Mouse (Mus musculus) MEL (cell line): ENCODE results near the gene Fxr1. TPM values are rescaled to one million over a fixed set of nuclear protein-coding genes. Genes with fewer than 3 reads are reported as not detected.
A peak's percentile ranks its signal among the peaks of the same experiment; 100 is the strongest.

Source experiments
- DNase-seq: peaks from one replicate; pipeline ENCODE4 v3.0.0; 2011; ENCODE audit warnings: low read depth, low spot score
- H3K27ac ChIP-seq: 2 replicates; pipeline ENCODE4 v1.5.1; 2012; ENCODE audit warnings: low read depth, mild to moderate bottlenecking, control low read depth, low read length, moderate library complexity; ENCODE audit not compliant: control insufficient read depth
- H3K27me3 ChIP-seq, 2 experiments: fragments of 150-350 bp in 1 of 2; sonication (generic) in 1 of 2; 2 replicates each; pipeline ENCODE4 v1.6.1; 2012; ENCODE audit warnings: low read length in 2 of 2, mild to moderate bottlenecking in 2 of 2, improper control_type of control experiment in 1 of 2, moderate library complexity in 1 of 2; ENCODE audit not compliant: insufficient read depth in 2 of 2, control insufficient read depth in 1 of 2
- H3K36me3 ChIP-seq, 2 experiments: 2 replicates each; pipeline ENCODE4 v1.6.1; 2012 to 2014; ENCODE audit warnings: low read length in 2 of 2, improper control_type of control experiment in 1 of 2, inconsistent platforms in 1 of 2, mild to moderate bottlenecking in 1 of 2; ENCODE audit not compliant: insufficient read depth in 2 of 2, control insufficient read depth in 1 of 2
- H3K4me1 ChIP-seq, 2 experiments: fragments of 150-350 bp in 1 of 2; sonication (generic) in 1 of 2; 2 replicates each; pipeline ENCODE4 v1.6.1; 2012; ENCODE audit warnings: low read length in 2 of 2, improper control_type of control experiment in 1 of 2, mild to moderate bottlenecking in 1 of 2; ENCODE audit not compliant: insufficient read depth in 2 of 2, control insufficient read depth in 1 of 2
- H3K4me3 ChIP-seq, 2 experiments: fragments of 150-350 bp in 1 of 2; sonication (generic) in 1 of 2; 2 replicates each; pipeline ENCODE4 v1.5.1; 2012; ENCODE audit warnings: low read depth in 2 of 2, low read length in 2 of 2, mild to moderate bottlenecking in 2 of 2, moderate library complexity in 2 of 2, control low read depth in 1 of 2, improper control_type of control experiment in 1 of 2; ENCODE audit not compliant: control insufficient read depth in 1 of 2, insufficient read depth in 1 of 2
- H3K79me2 ChIP-seq: 2 replicates; pipeline ENCODE4 v1.6.1; 2012; ENCODE audit warnings: mild to moderate bottlenecking, low read length, moderate library complexity; ENCODE audit not compliant: control insufficient read depth, poor library complexity, insufficient read depth
- H3K9ac ChIP-seq: 2 replicates; pipeline ENCODE4 v1.6.1; 2012; ENCODE audit warnings: low read depth, mild to moderate bottlenecking, control low read depth, low read length, moderate library complexity; ENCODE audit not compliant: control insufficient read depth, poor library complexity, severe bottlenecking
- H3K9me3 ChIP-seq: fragments of 150-350 bp; sonication (generic); replicated peaks from 2 replicates; pipeline ENCODE4 v1.6.1; 2012; ENCODE audit warnings: mild to moderate bottlenecking, low read length, improper control_type of control experiment, moderate library complexity; ENCODE audit not compliant: insufficient read depth
- CHD2 ChIP-seq: IDR thresholded peaks from 2 replicates; pipeline ENCODE4 v1.6.1; 2011; ENCODE audit warnings: low read length, improper control_type of control experiment
- CTCF ChIP-seq, 3 experiments: IDR thresholded peaks in 2 of 3; conservative IDR thresholded peaks in 1 of 3; 2 replicates each; pipeline ENCODE4 v1.5.1; 2011 to 2012; ENCODE audit warnings: low read length in 3 of 3, low read depth in 2 of 3, mild to moderate bottlenecking in 2 of 3, improper control_type of control experiment in 1 of 3, inconsistent platforms in 1 of 3, mixed read lengths in 1 of 3, moderate library complexity in 1 of 3; ENCODE audit not compliant: control insufficient read depth in 1 of 3, insufficient read depth in 1 of 3, poor library complexity in 1 of 3, severe bottlenecking in 1 of 3
- E2F4 ChIP-seq: IDR thresholded peaks from 2 replicates; pipeline ENCODE4 v1.6.1; 2011; ENCODE audit warnings: low read depth, low read length, improper control_type of control experiment, borderline replicate concordance
- ELF1 ChIP-seq: IDR thresholded peaks from 2 replicates; pipeline ENCODE4 v1.6.1; 2014; ENCODE audit warnings: low read depth, mild to moderate bottlenecking, inconsistent platforms, low read length, improper control_type of control experiment, moderate library complexity
- ETS1 ChIP-seq: IDR thresholded peaks from 2 replicates; pipeline ENCODE4 v1.6.1; 2012; ENCODE audit warnings: low read depth, mild to moderate bottlenecking, inconsistent platforms, low read length, improper control_type of control experiment, moderate library complexity
- GABPA ChIP-seq: IDR thresholded peaks from 2 replicates; pipeline ENCODE4 v1.6.1; 2012; ENCODE audit warnings: low read depth, mild to moderate bottlenecking, inconsistent platforms, low read length, improper control_type of control experiment, moderate library complexity
- GATA1 ChIP-seq: IDR thresholded peaks from 2 replicates; pipeline ENCODE4 v1.6.1; 2011; ENCODE audit warnings: low read depth, low read length, improper control_type of control experiment
- HCFC1 ChIP-seq: IDR thresholded peaks from 2 replicates; pipeline ENCODE4 v1.6.1; 2012; ENCODE audit warnings: low read depth, mild to moderate bottlenecking, inconsistent platforms, low read length, improper control_type of control experiment, moderate library complexity
- KAT2A ChIP-seq: conservative IDR thresholded peaks from 2 replicates; pipeline ENCODE4 v1.6.1; 2012; ENCODE audit warnings: low read depth, low read length, improper control_type of control experiment, inconsistent platforms
- MAFK ChIP-seq: IDR thresholded peaks from 2 replicates; pipeline ENCODE4 v1.6.1; 2011; ENCODE audit warnings: low read depth, mild to moderate bottlenecking, low read length, improper control_type of control experiment, borderline replicate concordance
- MAX ChIP-seq: IDR thresholded peaks from 2 replicates; pipeline ENCODE4 v1.6.1; 2011; ENCODE audit warnings: low read length, improper control_type of control experiment
- MAZ ChIP-seq: IDR thresholded peaks from 2 replicates; pipeline ENCODE4 v1.6.1; 2012; ENCODE audit warnings: low read depth, mild to moderate bottlenecking, inconsistent platforms, low read length, improper control_type of control experiment
- MEF2A ChIP-seq: IDR thresholded peaks from 2 replicates; pipeline ENCODE4 v1.6.1; 2014; ENCODE audit warnings: low read depth, mild to moderate bottlenecking, inconsistent platforms, low read length, improper control_type of control experiment; ENCODE audit not compliant: poor library complexity, insufficient replicate concordance, severe bottlenecking; ENCODE audit errors: extremely low read depth
- MXI1 ChIP-seq: IDR thresholded peaks from 2 replicates; pipeline ENCODE4 v1.6.1; 2011; ENCODE audit warnings: mild to moderate bottlenecking, low read depth, low read length, improper control_type of control experiment
- MYB ChIP-seq: IDR thresholded peaks from 2 replicates; pipeline ENCODE4 v1.6.1; 2011; ENCODE audit warnings: mild to moderate bottlenecking, low read depth, low read length, improper control_type of control experiment
- MYC ChIP-seq: IDR thresholded peaks from 2 replicates; pipeline ENCODE4 v1.6.1; 2011; ENCODE audit warnings: low read depth, mild to moderate bottlenecking, low read length, improper control_type of control experiment, moderate library complexity
- NELFE ChIP-seq: IDR thresholded peaks from 2 replicates; pipeline ENCODE4 v1.6.1; 2011; ENCODE audit warnings: low read depth, low read length, improper control_type of control experiment
- NRF1 ChIP-seq: IDR thresholded peaks from 2 replicates; pipeline ENCODE4 v1.6.1; 2014; ENCODE audit warnings: low read depth, mild to moderate bottlenecking, inconsistent platforms, low read length, improper control_type of control experiment, moderate library complexity; ENCODE audit not compliant: poor library complexity, insufficient read depth, severe bottlenecking
- POLR2A ChIP-seq, 2 experiments: IDR thresholded peaks; 2 replicates each; pipeline ENCODE4 v1.6.1; 2011 to 2012; ENCODE audit warnings: low read length in 2 of 2, mild to moderate bottlenecking in 2 of 2, control low read depth in 1 of 2, improper control_type of control experiment in 1 of 2, low read depth in 1 of 2, moderate library complexity in 1 of 2; ENCODE audit not compliant: control insufficient read depth in 1 of 2, insufficient read depth in 1 of 2, poor library complexity in 1 of 2
- POLR2AphosphoS2 ChIP-seq: IDR thresholded peaks from 2 replicates; pipeline ENCODE4 v1.6.1; 2011; ENCODE audit warnings: low read length, improper control_type of control experiment
- SIN3A ChIP-seq: IDR thresholded peaks from 2 replicates; pipeline ENCODE4 v1.6.1; 2012; ENCODE audit warnings: low read length, improper control_type of control experiment, inconsistent platforms
- SMC3 ChIP-seq: IDR thresholded peaks from 2 replicates; pipeline ENCODE4 v1.6.1; 2011; ENCODE audit warnings: low read depth, low read length, improper control_type of control experiment
- TAL1 ChIP-seq: IDR thresholded peaks from 2 replicates; pipeline ENCODE4 v1.6.1; 2012; ENCODE audit warnings: mild to moderate bottlenecking, inconsistent platforms, low read length, moderate library complexity, mixed read lengths
- TBP ChIP-seq: IDR thresholded peaks from 2 replicates; pipeline ENCODE4 v1.8.0; 2011; ENCODE audit warnings: low read depth, low read length, improper control_type of control experiment
- TCF12 ChIP-seq: IDR thresholded peaks from 2 replicates; pipeline ENCODE4 v1.6.1; 2014; ENCODE audit warnings: low read depth, mild to moderate bottlenecking, inconsistent platforms, low read length, improper control_type of control experiment, moderate library complexity
- UBTF ChIP-seq: IDR thresholded peaks from 2 replicates; pipeline ENCODE4 v1.6.1; 2012; ENCODE audit warnings: low read depth, mild to moderate bottlenecking, inconsistent platforms, low read length, improper control_type of control experiment, moderate library complexity, borderline replicate concordance; ENCODE audit not compliant: insufficient read depth
- USF1 ChIP-seq: IDR thresholded peaks from 2 replicates; pipeline ENCODE4 v1.6.1; 2014; ENCODE audit warnings: low read depth, mild to moderate bottlenecking, inconsistent platforms, low read length, improper control_type of control experiment, moderate library complexity
- USF2 ChIP-seq, 2 experiments: IDR thresholded peaks; 2 replicates each; pipeline ENCODE4 v1.6.1; 2011 to 2012; ENCODE audit warnings: improper control_type of control experiment in 2 of 2, low read length in 2 of 2, borderline replicate concordance in 1 of 2, inconsistent platforms in 1 of 2, low read depth in 1 of 2, mild to moderate bottlenecking in 1 of 2; ENCODE audit not compliant: insufficient read depth in 1 of 2
- ZC3H11A ChIP-seq: IDR thresholded peaks from 2 replicates; pipeline ENCODE4 v1.6.1; 2012; ENCODE audit warnings: low read depth, mild to moderate bottlenecking, inconsistent platforms, low read length, improper control_type of control experiment
- ZKSCAN1 ChIP-seq: IDR thresholded peaks from 2 replicates; pipeline ENCODE4 v1.6.1; 2012; ENCODE audit warnings: low read depth, mild to moderate bottlenecking, inconsistent platforms, low read length, improper control_type of control experiment, moderate library complexity
- ZMIZ1 ChIP-seq: IDR thresholded peaks from 2 replicates; pipeline ENCODE4 v1.6.1; 2012; ENCODE audit warnings: low read depth, mild to moderate bottlenecking, inconsistent platforms, low read length, improper control_type of control experiment, moderate library complexity
- ZNF384 ChIP-seq: IDR thresholded peaks from 2 replicates; pipeline ENCODE4 v1.6.1; 2012; ENCODE audit warnings: low read depth, mild to moderate bottlenecking, inconsistent platforms, low read length, improper control_type of control experiment
- polyA plus RNA-seq, 2 experiments: library from polyadenylated mRNA; stranded (reverse) in 1 of 2; unstranded in 1 of 2; fragments of >175 nt in 1 of 2; fragments of >200 nt in 1 of 2; gene quantifications; 2 replicates each; pipeline versions ENCODE4 v1.2.1 to v1.2.4; 2012; ENCODE audit warnings: low replicate concordance in 2 of 2, low read depth in 1 of 2; ENCODE audit not compliant: insufficient read length in 2 of 2, insufficient read depth in 1 of 2, missing spikeins in 1 of 2
- total RNA-seq: library from RNA; depleted of rRNA; stranded (reverse); fragments of 300-350 nt; gene quantifications from 2 replicates; pipeline ENCODE4 v1.2.3, GENCODE M21; 2012; rRNA removed

Fxr1 gene
- total RNA-seq: 98.3 and 105 TPM in 2 replicates
- polyA plus RNA-seq: 100 to 1,000 TPM in 1 of 2 experiments, 10 to 100 TPM in 1; 92.8 to 123 TPM

DNA sequence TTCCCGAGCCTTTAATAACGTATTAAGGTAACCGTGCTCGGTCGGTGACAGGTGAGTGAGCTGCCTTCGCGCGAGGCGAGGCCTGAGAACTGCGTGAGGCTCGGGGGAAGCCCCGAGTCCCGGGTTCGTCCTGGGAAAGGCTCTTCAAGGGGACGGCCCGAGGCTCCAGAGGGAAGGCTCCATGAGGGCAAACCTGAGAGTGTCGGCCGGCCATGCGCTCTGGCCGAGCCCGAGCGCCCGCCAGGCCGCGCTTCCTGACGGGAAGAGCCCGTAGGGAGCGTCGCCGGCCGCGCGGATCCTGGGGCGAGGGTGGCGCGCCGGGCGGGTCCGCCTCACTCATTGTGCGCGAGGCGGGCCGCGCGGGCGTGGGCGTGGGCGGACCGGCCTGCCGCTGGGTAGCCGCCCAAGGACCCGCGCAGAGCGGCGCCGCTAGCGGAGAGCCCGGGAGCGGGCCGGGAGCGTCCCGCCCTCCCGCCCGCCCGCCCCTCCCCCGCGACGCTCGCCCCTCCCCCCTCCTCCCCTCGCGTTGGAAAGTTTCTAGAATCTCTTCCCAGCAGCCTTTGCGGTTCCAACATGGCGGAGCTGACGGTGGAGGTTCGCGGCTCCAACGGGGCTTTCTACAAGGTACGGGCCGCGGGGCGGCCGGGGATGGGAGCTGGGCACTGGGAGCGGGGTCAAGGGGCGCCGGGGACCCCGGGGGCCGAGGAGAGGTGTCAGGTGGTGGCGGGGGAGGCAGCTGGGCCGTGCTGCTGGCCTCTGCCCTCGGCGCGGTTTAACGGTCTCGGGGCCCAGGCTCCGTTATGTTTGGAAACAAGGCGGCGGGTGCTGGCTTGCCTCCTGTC lies at the start of gene Fxr1:
Fxr1 (plus strand) TSS at position 404 of the 842 bp plus-strand sequence.
- TF ChIP-seq GABPA: no peak
- 0 out of 2 replicates have a peak, but pooled peaks have one; percentile 31 for TF ChIP-seq ZMIZ1
- TF ChIP-seq SMC3: no peak
- peak; percentile 74 for TF ChIP-seq TCF12
- no peak for TF ChIP-seq MEF2A
- TF ChIP-seq POLR2A (IDR thresholded peaks at IDR 0.05; ENCODE audit: control insufficient read depth in 1 of 2, insufficient read depth in 1 of 2, low read depth in 1 of 2, low read length in 2 of 2, poor library complexity in 1 of 2): peak; percentile 55 to 83
- TF ChIP-seq NELFE: peak; percentile 90
- TF ChIP-seq GATA1: no peak
- TF ChIP-seq ELF1: no peak
- TF ChIP-seq ZC3H11A: no peak
- peak; percentile 66; the same call in 1 of the 2 replicates for TF ChIP-seq MAZ
- peak; percentile 78 for TF ChIP-seq TBP
- 0 out of 2 replicates have a peak, but pooled peaks have one; percentile 9 for TF ChIP-seq MXI1
- no peak for TF ChIP-seq USF2 (IDR thresholded peaks at IDR 0.05; ENCODE audit: borderline replicate concordance in 1 of 2, insufficient read depth in 1 of 2, low read depth in 1 of 2, low read length in 2 of 2)
- TF ChIP-seq USF1: no peak
- no peak for TF ChIP-seq ZKSCAN1
- no peak for TF ChIP-seq MYC
- TF ChIP-seq UBTF: peak; percentile 47; the same call in 1 of the 2 replicates
- TF ChIP-seq NRF1: peak; percentile 48; the same call in 1 of the 2 replicates
- peak; percentile 70 for TF ChIP-seq SIN3A
- no peak for TF ChIP-seq TAL1
- 0 out of 2 replicates have a peak, but pooled peaks have one; percentile 25 for TF ChIP-seq MYB
- TF ChIP-seq CHD2: no peak
- TF ChIP-seq CTCF (IDR thresholded peaks at IDR 0.05 in 2 of 3, conservative IDR thresholded peaks at IDR 0.05 in 1 of 3; ENCODE audit: control insufficient read depth in 1 of 3, insufficient read depth in 1 of 3, low read depth in 2 of 3, low read length in 3 of 3, poor library complexity in 1 of 3, severe bottlenecking in 1 of 3): 0 out of 6 replicates have a peak, but pooled peaks of 1 of the 3 experiments have one; percentile 14
- TF ChIP-seq ZNF384: no peak
- TF ChIP-seq ETS1: no peak
- TF ChIP-seq MAX: no peak
- TF ChIP-seq KAT2A: no peak
- no peak for TF ChIP-seq E2F4
- peak; percentile 74; the same call in 1 of the 2 replicates for TF ChIP-seq POLR2AphosphoS2
- TF ChIP-seq MAFK: no peak
- TF ChIP-seq HCFC1: peak; percentile 82
- TF ChIP-seq, all 39 proteins: peak for 14

More for the DNA sequence above, at the start of gene Fxr1:
- peaks cover 46% of the 10 kb centered on the region for H3K79me2 ChIP-seq
- peak; percentile 81 for DNase-seq
- H3K9me3 ChIP-seq: no peaks in the 10 kb centered on the region
- H3K27ac ChIP-seq: peak within 1 kb of the TSS; percentile 72
- H3K4me3 ChIP-seq: peak within 1 kb of the TSS; percentile 95 to 97
- no peaks in the 10 kb centered on the region for H3K27me3 ChIP-seq
- H3K4me1 ChIP-seq: peaks cover 11 to 15% of the 10 kb centered on the region in 2 experiments
- H3K9ac ChIP-seq: peak within 1 kb of the TSS; percentile 100
- H3K36me3 ChIP-seq: peaks cover 2 to 30% of the 10 kb centered on the region in 2 experiments; a peak in 3 of 4 replicates
